Mouse (Mus musculus): ENCODE measurements at regions not wholly inside any gene's neighbourhood (a gene's known extent, or its start where the extent isn't known, plus 50 kb on each side); places are given as distances from the start of the nearest gene placed in this dataset.
A peak's percentile ranks its signal among the peaks of the same experiment; 100 is the strongest.

GRCm38 (mm10) chr15:42280810-42281209 is 2146.6 kb downstream of the 9330182O14Rik start:
- DNase-seq: no peak
- intact Hi-C loops (cut with DNase I): no loop called here

- intact Hi-C loops (cut with DNase I): no loop called here
- DNase-seq: no peak
Measured at GRCm38 (mm10) chr15:42296406-42296805, 2162.2 kb downstream of the 9330182O14Rik start.

DNA sequence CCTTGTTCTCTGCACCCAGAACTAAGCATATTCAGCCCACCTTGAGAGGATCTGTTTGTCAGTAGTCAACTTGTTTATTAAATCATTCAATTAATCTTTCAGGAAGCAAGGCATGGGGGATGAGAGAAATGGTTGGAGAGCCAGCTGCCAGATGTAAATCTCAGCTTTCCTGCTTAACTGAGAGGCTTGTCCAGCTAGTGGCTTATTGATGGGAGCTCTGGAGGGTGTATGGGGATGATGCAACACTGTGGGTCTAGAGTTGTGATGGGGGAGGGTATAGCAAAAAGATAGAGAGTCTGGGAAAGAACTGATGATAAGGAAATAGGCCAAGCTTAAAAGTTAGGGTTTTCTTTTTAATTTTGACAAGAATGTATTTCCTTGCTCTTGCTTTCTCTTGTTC is 2163.3 kb downstream of the 9330182O14Rik start:
- intact Hi-C loops (cut with DNase I): no loop called here
- no peak for DNase-seq

DNA sequence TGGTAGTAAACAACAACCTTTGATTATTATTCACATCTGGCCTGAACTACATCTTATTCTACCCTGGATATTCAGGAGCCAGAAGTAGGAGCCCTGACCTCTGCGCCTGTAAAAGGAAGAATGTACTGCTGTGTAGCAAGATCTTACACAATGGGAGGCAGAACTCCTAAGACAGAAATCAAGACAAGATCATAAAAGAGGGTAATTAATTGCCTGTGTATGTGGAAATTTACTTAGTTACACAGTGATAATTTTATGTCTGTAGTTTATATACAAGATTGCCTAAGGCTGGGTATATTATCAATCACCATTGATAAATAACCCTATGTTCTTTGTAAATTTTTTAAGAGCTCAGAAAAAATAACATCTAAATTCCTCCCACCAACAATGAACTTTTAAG is 2167.8 kb downstream of the 9330182O14Rik start:
- no peak for DNase-seq
- intact Hi-C loops (cut with DNase I): no loop called here

DNA sequence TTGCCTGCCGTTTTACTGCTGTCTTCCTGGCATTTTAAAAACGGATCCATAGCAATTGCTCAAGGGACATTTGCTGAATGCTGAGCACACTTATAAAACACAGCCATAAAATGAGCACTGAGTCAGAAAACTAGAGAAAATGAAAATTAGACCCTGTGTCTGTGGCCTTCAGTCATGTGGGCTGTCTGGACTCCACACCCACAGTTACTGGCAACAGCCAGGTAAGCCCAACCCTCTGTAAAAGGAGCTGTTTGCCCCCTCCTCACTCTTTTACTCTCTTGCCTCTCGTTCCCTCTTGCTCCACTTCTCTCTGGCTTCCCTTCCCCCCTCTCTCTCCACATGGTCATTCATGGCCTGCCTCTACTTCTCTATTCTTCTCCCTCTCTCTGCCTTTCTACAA is 2169.9 kb downstream of the 9330182O14Rik start:
- intact Hi-C loops (cut with DNase I): no loop called here

DNA sequence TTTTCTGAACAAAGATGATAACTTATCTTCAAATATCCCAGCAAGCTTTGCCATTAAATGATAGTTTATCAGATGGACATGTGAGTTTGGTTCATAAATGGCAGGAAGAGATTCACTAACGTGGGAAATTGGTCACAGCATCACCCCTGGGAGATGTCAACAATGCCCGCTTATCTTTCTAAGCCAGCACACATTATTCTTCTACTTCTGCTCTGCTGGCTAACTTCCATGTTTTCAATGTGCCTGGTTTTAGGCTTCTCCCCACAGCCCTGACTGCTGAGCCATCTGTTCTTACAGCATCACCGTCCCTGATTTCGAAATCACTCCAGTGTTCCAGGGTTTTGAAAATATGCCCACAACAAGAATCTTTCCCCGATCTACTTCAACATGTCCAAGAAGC is 2175.4 kb downstream of the 9330182O14Rik start:
- DNase-seq: no peak
- intact Hi-C loops (cut with DNase I): no loop called here

More for the DNA sequence above, 2169.9 kb downstream of the 9330182O14Rik start:
- DNase-seq: no peak

GRCm38 (mm10) chr15:42311166-42311565 is 2177.0 kb downstream of the 9330182O14Rik start:
- intact Hi-C loops (cut with DNase I): no loop called here
- DNase-seq: no peak

DNA sequence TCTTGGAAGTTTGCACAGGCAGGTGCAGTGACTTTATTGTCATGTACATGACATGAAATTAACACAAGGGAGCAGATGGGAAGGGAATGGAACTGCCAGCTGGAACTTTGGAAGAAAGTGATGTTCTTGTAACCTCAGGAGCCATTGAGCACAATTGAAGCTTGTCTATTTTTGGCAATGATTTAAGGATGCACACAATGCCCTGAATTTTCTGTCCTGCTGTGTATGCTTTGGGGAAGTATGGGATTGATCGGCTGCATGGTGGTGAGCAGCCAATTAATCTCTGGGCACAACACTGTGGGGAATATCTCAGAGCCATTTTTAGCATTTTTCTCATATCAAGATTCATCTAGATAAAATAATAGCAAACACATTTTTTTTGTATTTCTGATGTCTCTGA is 2186.2 kb downstream of the 9330182O14Rik start:
- no peak for DNase-seq
- intact Hi-C loops (cut with DNase I): no loop called here

GRCm38 (mm10) chr15:42322940-42323339 is 2188.8 kb downstream of the 9330182O14Rik start:
- intact Hi-C loops (cut with DNase I): no loop called here
- no peak for DNase-seq

GRCm38 (mm10) chr15:42325221-42325620 is 2191.1 kb downstream of the 9330182O14Rik start:
- DNase-seq: peak in 1 of 2 experiments; percentile 5
- intact Hi-C loops (cut with DNase I): no loop called here

GRCm38 (mm10) chr15:42328535-42328934 is 2194.4 kb downstream of the 9330182O14Rik start:
- DNase-seq: no peak
- intact Hi-C loops (cut with DNase I): no loop called here

GRCm38 (mm10) chr15:42329742-42330141 is 2195.6 kb downstream of the 9330182O14Rik start:
- intact Hi-C loops (cut with DNase I): no loop called here
- DNase-seq: no peak

DNA sequence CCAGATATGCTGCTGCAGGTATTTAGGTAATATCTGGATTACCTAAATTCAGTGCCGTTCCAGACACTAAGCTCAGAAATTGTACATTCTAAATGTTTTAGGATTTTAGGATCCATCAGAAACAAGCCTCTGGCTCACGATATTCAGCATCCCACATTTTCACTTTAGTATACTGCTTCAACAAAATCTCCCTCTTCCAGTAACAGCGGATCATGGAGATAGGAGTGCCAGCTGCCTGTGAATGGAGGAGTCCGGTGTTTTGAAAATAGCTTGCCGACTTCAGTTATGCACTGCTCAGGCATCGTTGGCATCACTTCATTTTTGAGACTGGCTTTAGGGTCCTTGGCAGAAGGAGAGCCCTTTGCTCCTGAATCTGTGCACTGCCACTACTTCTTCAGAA is 2199.5 kb downstream of the 9330182O14Rik start:
- intact Hi-C loops (cut with DNase I): no loop called here
- DNase-seq: no peak

DNA sequence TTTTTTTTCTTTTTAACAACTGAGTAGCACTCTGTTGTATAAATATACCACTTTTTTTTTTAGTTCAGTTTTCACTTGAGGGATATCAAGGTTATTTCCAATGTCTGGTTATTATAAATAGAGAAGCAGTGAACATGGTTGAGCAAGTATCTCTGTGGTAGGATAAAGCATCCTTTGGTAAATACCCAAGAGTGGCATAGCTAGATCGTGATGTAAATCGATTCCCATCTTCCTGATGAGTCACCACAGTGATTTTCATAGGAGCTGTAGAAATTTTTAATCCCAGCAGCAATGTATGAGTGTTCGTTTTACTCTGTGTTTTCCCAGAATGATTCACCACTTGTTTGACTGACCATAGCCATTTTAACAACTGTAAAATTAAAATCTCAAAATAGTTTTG is 2212.0 kb downstream of the 9330182O14Rik start:
- intact Hi-C loops (cut with DNase I): no loop called here
- DNase-seq: no peak

GRCm38 (mm10) chr15:42361871-42362270 is 2227.7 kb downstream of the 9330182O14Rik start:
- intact Hi-C loops (cut with DNase I): no loop called here
- DNase-seq: no peak

DNA sequence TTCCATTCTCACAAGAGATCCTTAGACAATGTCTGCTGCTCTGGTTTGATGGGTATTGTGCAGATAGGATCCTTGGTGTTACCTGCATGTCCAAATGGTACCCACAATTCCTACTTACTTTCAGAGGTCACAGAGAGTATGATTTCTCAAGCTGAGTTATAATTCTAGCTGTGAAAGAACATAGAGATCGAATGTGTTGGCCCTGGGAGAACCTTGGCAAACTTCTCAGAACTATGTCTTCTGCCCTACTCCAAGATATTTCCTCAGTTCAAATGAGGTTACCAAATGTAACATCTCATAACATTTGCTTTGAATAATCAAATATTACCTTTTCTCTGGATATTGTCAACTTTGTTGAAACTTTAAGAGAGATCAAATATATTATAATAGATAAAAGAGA is 2230.8 kb downstream of the 9330182O14Rik start:
- DNase-seq: no peak

DNA sequence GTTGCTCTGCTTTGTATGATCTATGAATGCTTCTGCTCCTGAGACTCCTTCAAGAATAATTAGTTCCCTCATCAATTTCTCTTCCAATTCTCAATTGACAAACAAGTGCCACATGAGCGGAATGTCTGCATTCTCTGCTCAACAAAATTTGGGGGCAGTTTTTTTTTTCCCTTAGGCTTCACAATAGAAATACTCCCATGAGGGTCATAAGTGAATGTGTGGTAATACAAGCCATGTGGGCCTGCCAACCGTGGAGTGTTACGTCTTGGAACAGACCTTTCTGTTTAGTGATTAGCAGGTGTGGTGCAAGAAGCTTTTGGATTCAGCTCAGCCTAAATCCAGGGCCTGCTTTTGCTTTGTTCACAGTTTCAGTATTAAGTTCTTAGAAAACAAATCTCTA is 2232.6 kb downstream of the 9330182O14Rik start:
- DNase-seq: peak in 1 of 2 experiments; percentile 9
- intact Hi-C loops (cut with DNase I): no loop called here

More for the DNA sequence above, 2230.8 kb downstream of the 9330182O14Rik start:
- intact Hi-C loops (cut with DNase I): no loop called here

DNA sequence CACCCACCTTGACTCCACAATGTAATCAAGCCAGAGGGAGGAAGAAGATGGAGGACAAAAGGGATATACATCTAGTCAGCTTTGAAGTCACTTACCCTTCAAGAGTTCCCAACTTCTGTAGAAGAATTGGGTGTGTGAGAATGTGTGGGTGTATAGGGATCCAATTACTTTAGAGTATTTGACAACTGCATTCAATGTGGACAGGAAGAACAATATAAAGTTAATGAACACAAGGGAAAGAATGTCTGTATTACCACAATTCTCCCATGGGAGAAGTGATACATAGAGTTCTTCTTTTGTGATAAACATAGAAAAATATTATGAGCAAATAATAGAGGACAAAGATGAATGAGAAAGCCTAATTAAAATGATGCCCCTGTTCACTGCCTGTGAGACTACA is 2235.4 kb downstream of the 9330182O14Rik start:
- intact Hi-C loops (cut with DNase I): no loop called here
- DNase-seq: no peak

DNA sequence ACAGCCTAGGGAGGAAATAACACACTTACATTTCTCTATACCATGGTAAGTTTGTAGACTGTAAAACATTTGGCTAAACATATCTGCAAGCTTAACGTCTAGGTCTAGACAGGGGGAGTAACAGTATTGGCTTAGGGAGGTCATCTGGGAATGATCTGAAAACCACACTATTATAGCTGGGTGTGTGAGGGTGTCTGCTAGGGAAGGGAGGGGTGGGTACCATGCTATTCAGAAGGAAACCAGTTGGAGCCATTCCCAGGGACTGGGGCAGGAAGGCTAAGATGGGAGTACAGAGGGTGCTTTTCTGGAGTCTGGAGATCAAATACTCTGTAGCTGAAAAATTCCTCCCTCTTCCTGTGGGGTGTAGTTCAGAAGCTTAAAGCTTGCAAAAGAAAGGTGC is 2235.9 kb downstream of the 9330182O14Rik start:
- intact Hi-C loops (cut with DNase I): no loop called here
- no peak for DNase-seq

DNA sequence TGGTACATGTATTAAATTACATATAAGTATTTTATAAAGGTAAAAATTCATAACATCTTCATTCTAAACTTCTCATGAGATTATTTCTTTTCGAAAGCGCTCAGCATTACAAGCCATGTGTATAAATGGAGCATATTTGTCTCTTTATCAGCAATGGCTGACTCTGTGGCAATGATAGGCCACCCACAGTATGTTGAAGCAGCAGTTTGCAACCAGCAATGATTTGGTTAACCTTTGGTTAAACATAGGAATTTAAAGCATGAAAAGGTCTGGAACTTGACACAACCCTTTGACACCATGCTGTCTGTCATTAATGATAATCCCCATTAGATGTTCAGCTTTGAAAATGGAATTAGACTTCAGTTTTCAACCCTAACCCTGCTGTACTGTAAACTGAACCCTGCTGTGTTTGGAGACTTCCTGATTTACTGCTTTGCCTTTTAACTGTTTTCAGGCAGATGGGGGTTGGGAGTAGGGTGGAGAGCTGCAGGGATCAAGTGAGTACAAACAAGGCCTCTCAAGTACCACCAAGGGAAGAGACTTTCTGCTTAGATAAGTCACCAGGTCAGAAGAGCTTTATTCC is 2238.6 kb downstream of the 9330182O14Rik start:
- DNase-seq: no peak
- intact Hi-C loops (cut with DNase I): no loop called here

All from gastrocnemius, postnatal 36 days (tissue).